Mouse (Mus musculus): Measurements from ENCODE around the gene Cks2.

DNA sequence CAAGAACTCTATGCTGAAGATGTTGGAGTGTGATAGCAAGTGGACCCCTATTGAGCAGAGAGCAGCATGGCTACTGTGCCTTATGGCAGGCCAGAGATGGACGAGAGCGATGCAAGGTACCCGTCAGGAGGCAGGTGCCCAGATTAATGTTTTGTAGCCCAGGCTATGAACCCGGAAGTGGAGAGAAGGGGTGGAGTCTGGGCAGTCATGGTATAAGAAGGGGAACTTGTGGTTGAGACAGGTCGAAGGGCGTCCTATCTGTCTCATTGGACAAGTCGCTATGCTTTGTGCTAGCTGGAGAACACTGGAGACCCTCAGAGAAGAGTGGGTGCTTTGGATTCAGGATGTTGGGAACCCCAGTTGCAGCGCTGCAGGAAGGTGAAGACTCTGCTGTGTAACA is 44.9 kb upstream of the Cks2 start:
- TF ChIP-seq CTCF (IDR thresholded peaks at IDR 0.05; ENCODE audit: low read depth) (no peak), EP300 (optimal IDR thresholded peaks at IDR 0.05) (no peak)

Measured in stomach, postnatal 0 days (tissue).